Mouse (Mus musculus) neural tube, embryonic 13.5 days (tissue): ENCODE data around the gene Gpatch2. TPM values are rescaled to one million over a fixed set of nuclear protein-coding genes. Genes with fewer than 3 reads are reported as not detected.
A peak's percentile ranks its signal among the peaks of the same experiment; 100 is the strongest.

Experiments
- ATAC-seq: fragments of 200-750 bp; cut with Nextera tagmentation; 2 replicates; pipeline ENCODE4 v1.8.0; 2017; ENCODE audit warnings: low read depth, mild to moderate bottlenecking, moderate TSS enrichment, moderate library complexity
- H3K27ac ChIP-seq: fragments of 300-500 bp; sonication (generic); replicated peaks from 2 replicates; pipeline ENCODE4 v1.5.1; 2015; ENCODE audit warnings: moderate library complexity, mild to moderate bottlenecking, inconsistent platforms
- H3K27me3 ChIP-seq: fragments of 300-500 bp; sonication (generic); 2 replicates; pipeline ENCODE4 v1.6.1; 2015; ENCODE audit warnings: mild to moderate bottlenecking, inconsistent platforms
- H3K36me3 ChIP-seq: fragments of 300-500 bp; sonication (generic); 2 replicates; pipeline ENCODE4 v1.6.1; 2015; ENCODE audit warnings: mild to moderate bottlenecking, inconsistent platforms
- H3K4me1 ChIP-seq: fragments of 300-500 bp; sonication (generic); replicated peaks from 2 replicates; pipeline ENCODE4 v1.6.1; 2015; ENCODE audit warnings: inconsistent platforms
- H3K4me2 ChIP-seq: fragments of 300-500 bp; sonication (generic); 2 replicates; pipeline ENCODE4 v1.6.1; 2015; ENCODE audit warnings: inconsistent platforms, mild to moderate bottlenecking, moderate library complexity
- H3K4me3 ChIP-seq: fragments of 300-500 bp; sonication (generic); 2 replicates; pipeline ENCODE4 v1.5.1; 2015; ENCODE audit warnings: mild to moderate bottlenecking, inconsistent platforms
- H3K9ac ChIP-seq: fragments of 300-500 bp; sonication (generic); 2 replicates; pipeline ENCODE4 v1.6.1; 2015; ENCODE audit warnings: moderate library complexity, mild to moderate bottlenecking, inconsistent platforms
- H3K9me3 ChIP-seq: fragments of 300-500 bp; sonication (generic); 2 replicates; pipeline ENCODE4 v1.6.1; 2016; ENCODE audit warnings: inconsistent platforms
- WGBS: fragments of 180-500 bp; shearing (Covaris S2); methylation state at CpG from one replicate; pipeline ENCODE4 v1.1.7; 2015; 5-methylcytosine and 5-hydroxymethylcytosine counted together
- polyA plus RNA-seq: library from polyadenylated mRNA; unstranded; fragments of >200 nt; fragmentation: Nextera tagmentation; extraction: Ambion mirVana; gene quantifications from 2 replicates; pipeline ENCODE4 v1.2.1, GENCODE M21; 2015

The Gpatch2 gene
- polyA plus RNA-seq = 15.7 and 17.4 TPM in 2 replicates

- H3K36me3 ChIP-seq = no peaks in the 10 kb centered on the region
- H3K27ac ChIP-seq = peak within 1 kb of the TSS; percentile 72
- no peaks in the 10 kb centered on the region for H3K9me3 ChIP-seq
- WGBS = 1% methylated on average over 58 of the region's 58 CpGs
- H3K4me2 ChIP-seq = peak within 1 kb of the TSS; percentile 88
- peak within 1 kb of the TSS; percentile 92 for H3K4me3 ChIP-seq
- peak; percentile 88 for ATAC-seq
- peaks cover 18% of the 10 kb centered on the region for H3K4me1 ChIP-seq
- peak within 1 kb of the TSS; percentile 88 for H3K9ac ChIP-seq
- no peaks in the 10 kb centered on the region for H3K27me3 ChIP-seq
Measured at GRCm38 (mm10) chr1:187215181-187216116, at the start of gene Gpatch2, which contains the start of gene Spata17. Gpatch2 (plus strand) TSS chr1:187215508. Spata17 (minus strand) TSS chr1:187215465.

DNA sequence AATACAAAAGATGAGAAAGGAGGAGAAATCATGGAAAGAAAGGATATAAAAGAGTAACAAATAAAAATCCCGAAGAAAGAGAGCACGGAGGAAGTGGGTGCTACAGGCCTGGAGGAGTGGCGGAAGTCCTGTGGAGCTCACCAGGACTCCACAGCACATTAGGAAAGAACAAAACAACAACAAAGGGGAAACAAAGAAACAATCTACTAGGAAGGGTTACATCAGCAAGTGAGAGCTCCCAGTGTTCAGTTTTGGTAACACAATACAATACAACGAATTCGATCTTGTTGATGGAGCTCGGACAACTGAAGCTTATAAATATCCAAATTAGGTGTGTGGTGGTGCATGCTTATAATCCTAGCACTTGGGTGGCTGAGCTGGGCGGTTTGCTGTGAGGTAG lies 45.7 kb upstream of the Gpatch2 start:
- Histone ChIP-seq H3K4me3 (no peak overlapping the region), H3K9ac (no peak overlapping the region), H3K4me1 (no peaks in the 10 kb centered on the region), H3K4me2 (no peak overlapping the region), H3K27ac (no peak overlapping the region), H3K36me3 (no peaks in the 10 kb centered on the region), H3K9me3 (no peaks in the 10 kb centered on the region; the same call in 1 of the 2 replicates), H3K27me3 (no peaks in the 10 kb centered on the region)
- 64% methylated on average over 7 of the region's 7 CpGs for WGBS
- no peak for ATAC-seq

- no peaks in the 10 kb centered on the region for H3K4me1 ChIP-seq
- H3K27ac ChIP-seq = no peak overlapping the region
- no peak overlapping the region for H3K4me3 ChIP-seq
- ATAC-seq = no peak
- no peaks in the 10 kb centered on the region for H3K36me3 ChIP-seq
- no peaks in the 10 kb centered on the region; the same call in 1 of the 2 replicates for H3K9me3 ChIP-seq
- WGBS = 78% methylated on average over 3 of the region's 3 CpGs
- H3K27me3 ChIP-seq = no peaks in the 10 kb centered on the region
- H3K4me2 ChIP-seq = no peak overlapping the region
- H3K9ac ChIP-seq = no peak overlapping the region
Measured at GRCm38 (mm10) chr1:187170361-187170760, 44.9 kb upstream of the Gpatch2 start.

GRCm38 (mm10) chr1:187175991-187176390 lies 39.3 kb upstream of the Gpatch2 start:
- Histone ChIP-seq H3K4me3 (no peak overlapping the region), H3K27ac (no peak overlapping the region), H3K9me3 (no peaks in the 10 kb centered on the region), H3K36me3 (no peaks in the 10 kb centered on the region), H3K27me3 (no peaks in the 10 kb centered on the region), H3K9ac (no peak overlapping the region), H3K4me2 (no peak overlapping the region), H3K4me1 (no peaks in the 10 kb centered on the region)
- WGBS = 92% methylated on average over 1 of the region's 1 CpGs
- no peak for ATAC-seq

- Histone ChIP-seq H3K4me3 (no peak overlapping the region), H3K27me3 (no peaks in the 10 kb centered on the region), H3K4me2 (no peak overlapping the region), H3K9me3 (no peaks in the 10 kb centered on the region), H3K4me1 (peaks cover 3% of the 10 kb centered on the region; the same call in 1 of the 2 replicates), H3K9ac (no peak overlapping the region), H3K27ac (no peak overlapping the region), H3K36me3 (no peaks in the 10 kb centered on the region)
- 76% methylated on average over 1 of the region's 1 CpGs for WGBS
- ATAC-seq = no peak
Measured at GRCm38 (mm10) chr1:187178546-187178945, 36.8 kb upstream of the Gpatch2 start.

- Histone ChIP-seq H3K27ac (no peak overlapping the region), H3K36me3 (no peaks in the 10 kb centered on the region), H3K9ac (no peak overlapping the region), H3K4me1 (no peaks in the 10 kb centered on the region), H3K4me2 (no peak overlapping the region), H3K27me3 (no peaks in the 10 kb centered on the region), H3K4me3 (no peak overlapping the region), H3K9me3 (no peaks in the 10 kb centered on the region)
- WGBS = 76% methylated on average over 6 of the region's 6 CpGs
- no peak for ATAC-seq
Measured at GRCm38 (mm10) chr1:187205506-187205905, 9.8 kb upstream of the Gpatch2 start.

- Histone ChIP-seq H3K4me1 (no peaks in the 10 kb centered on the region), H3K27ac (no peak overlapping the region), H3K9me3 (no peaks in the 10 kb centered on the region), H3K27me3 (no peaks in the 10 kb centered on the region), H3K36me3 (no peaks in the 10 kb centered on the region), H3K4me3 (no peak overlapping the region), H3K4me2 (no peak overlapping the region), H3K9ac (no peak overlapping the region)
- no peak for ATAC-seq
- 64% methylated on average over 4 of the region's 4 CpGs for WGBS
Measured at GRCm38 (mm10) chr1:187209496-187209895, 5.8 kb upstream of the Gpatch2 start.

GRCm38 (mm10) chr1:187210736-187211135 lies 4.6 kb upstream of the Gpatch2 start:
- Histone ChIP-seq H3K36me3 (no peaks in the 10 kb centered on the region), H3K4me2 (no peak overlapping the region), H3K27me3 (no peaks in the 10 kb centered on the region), H3K4me3 (no peak overlapping the region), H3K9me3 (no peaks in the 10 kb centered on the region), H3K27ac (no peak overlapping the region), H3K4me1 (peaks cover under 1% of the 10 kb centered on the region; the same call in 1 of the 2 replicates), H3K9ac (no peak overlapping the region)
- 82% methylated on average over 4 of the region's 4 CpGs for WGBS
- no peak for ATAC-seq

- peaks cover 18% of the 10 kb centered on the region for H3K4me1 ChIP-seq
- no peak overlapping the region for H3K4me3 ChIP-seq
- no peak overlapping the region for H3K4me2 ChIP-seq
- no peak for ATAC-seq
- H3K27ac ChIP-seq = no peak overlapping the region
- no peaks in the 10 kb centered on the region for H3K27me3 ChIP-seq
- no peaks in the 10 kb centered on the region for H3K9me3 ChIP-seq
- WGBS = 93% methylated on average over 9 of the region's 9 CpGs
- no peak overlapping the region for H3K9ac ChIP-seq
- H3K36me3 ChIP-seq = no peaks in the 10 kb centered on the region
Measured at GRCm38 (mm10) chr1:187216620-187217410, 1.5 kb downstream of the Gpatch2 start.

- Histone ChIP-seq H3K27me3 (no peaks in the 10 kb centered on the region), H3K27ac (no peak overlapping the region), H3K36me3 (peaks cover 4% of the 10 kb centered on the region), H3K9me3 (no peaks in the 10 kb centered on the region), H3K4me1 (peaks cover 17% of the 10 kb centered on the region), H3K4me2 (no peak overlapping the region), H3K9ac (no peak overlapping the region), H3K4me3 (no peak overlapping the region)
- no peak for ATAC-seq
- WGBS = 85% methylated on average over 6 of the region's 6 CpGs
Measured at GRCm38 (mm10) chr1:187220756-187221155, 5.4 kb downstream of the Gpatch2 start.

DNA sequence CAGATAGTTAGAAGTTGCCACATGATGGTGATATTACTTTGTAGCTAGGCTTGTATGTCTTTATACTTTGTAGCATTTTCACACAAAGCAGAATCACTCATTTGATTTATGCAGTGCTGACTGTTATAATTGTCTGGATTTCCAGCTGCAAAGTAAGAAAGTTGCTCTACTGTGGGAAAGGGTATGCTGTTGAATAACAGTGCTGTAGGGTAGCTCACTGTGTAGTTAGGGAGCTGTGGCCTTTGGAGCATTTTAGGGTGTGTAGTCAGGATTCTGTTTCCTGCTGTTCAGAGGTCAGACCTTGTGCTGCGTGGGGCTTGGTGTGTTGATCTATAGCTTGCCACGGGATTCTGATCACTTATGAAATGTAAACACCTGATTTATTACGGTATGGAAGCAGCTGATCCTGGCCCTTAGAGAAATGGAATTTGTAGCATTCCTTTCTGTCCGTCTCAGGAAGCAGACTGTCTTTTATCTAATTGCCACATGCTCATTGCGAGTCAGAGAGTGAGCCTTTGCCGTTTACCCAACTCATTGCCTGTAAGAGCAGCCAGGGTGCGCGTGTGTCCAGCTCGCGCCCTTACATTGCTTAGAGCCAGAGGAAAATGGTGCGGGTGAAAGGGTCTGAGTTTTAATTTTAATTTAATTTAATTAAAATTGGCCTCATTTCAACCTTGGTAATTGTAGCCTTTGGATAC lies 11.2 kb downstream of the Gpatch2 start:
- no peaks in the 10 kb centered on the region for H3K27me3 ChIP-seq
- H3K4me2 ChIP-seq = no peak overlapping the region
- H3K9me3 ChIP-seq = no peaks in the 10 kb centered on the region
- WGBS = 77% methylated on average over 11 of the region's 11 CpGs
- 0 out of 2 replicates have a peak, but pooled peaks cover 11% of the 10 kb centered on the region for H3K4me1 ChIP-seq
- no peak overlapping the region for H3K27ac ChIP-seq
- no peak overlapping the region for H3K4me3 ChIP-seq
- no peak overlapping the region for H3K9ac ChIP-seq
- ATAC-seq = no peak
- H3K36me3 ChIP-seq = peaks cover 14% of the 10 kb centered on the region
